Mouse (Mus musculus) hematopoietic stem cell, adult 5-6 weeks (primary cell): ENCODE measurements around the gene Gemin5. TPM values are rescaled to one million over a fixed set of nuclear protein-coding genes. Genes with fewer than 3 reads are reported as not detected.
A peak's percentile ranks its signal among the peaks of the same experiment; 100 is the strongest.
"Not testable (repeated sequence)": the region's sequence is repeated elsewhere in the genome, so short reads cannot be mapped to it uniquely, and the experiment has no call there.

Source experiments
- ATAC-seq, 2 experiments: fragments of 125-278 bp in 1 of 2; replicated peaks in 1 of 2; 2 replicates each; pipeline ENCODE4 v1.8.0; 2016 to 2017; ENCODE audit warnings: inconsistent platforms in 2 of 2, mild to moderate bottlenecking in 2 of 2, moderate number of reproducible peaks in 2 of 2, low read depth in 1 of 2, moderate TSS enrichment in 1 of 2; ENCODE audit not compliant: low FRiP score in 2 of 2, poor library complexity in 2 of 2, severe bottlenecking in 2 of 2, insufficient read depth in 1 of 2, low TSS enrichment in 1 of 2
- total RNA-seq: library from RNA; stranded (forward); fragments of 172-1452, 232-1000 nt; gene quantifications from 2 replicates; pipeline ENCODE4 v1.2.3, GENCODE M21; 2017

The Gemin5 gene
- total RNA-seq, 1 experiment from 2014 or later: 30.4 TPM

DNA sequence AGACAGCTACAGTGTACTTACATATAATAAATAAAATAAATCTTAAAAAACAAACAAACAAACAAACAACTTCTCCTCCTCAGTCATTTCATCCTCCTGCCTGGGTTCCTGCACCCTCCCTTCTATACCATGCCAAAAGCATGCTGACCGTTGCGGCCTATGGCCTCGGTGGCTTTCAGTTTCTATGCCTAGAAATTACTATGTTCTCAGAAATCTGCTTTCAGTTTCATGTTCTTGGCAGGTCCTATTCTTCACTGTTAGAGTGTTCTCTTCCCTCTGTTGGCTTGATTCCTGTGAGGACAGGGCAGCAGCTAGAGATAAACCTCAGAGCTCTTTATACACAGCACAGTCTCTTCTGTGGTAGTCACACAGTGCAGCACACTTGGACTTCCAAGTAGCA, 15.2 kb upstream of the Gemin5 start:
- peak; percentile 34 to 69; a peak in 3 of 4 replicates for ATAC-seq

- no peak for ATAC-seq
Measured at GRCm38 (mm10) chr11:58180756-58181155, 12.4 kb upstream of the Gemin5 start.

DNA sequence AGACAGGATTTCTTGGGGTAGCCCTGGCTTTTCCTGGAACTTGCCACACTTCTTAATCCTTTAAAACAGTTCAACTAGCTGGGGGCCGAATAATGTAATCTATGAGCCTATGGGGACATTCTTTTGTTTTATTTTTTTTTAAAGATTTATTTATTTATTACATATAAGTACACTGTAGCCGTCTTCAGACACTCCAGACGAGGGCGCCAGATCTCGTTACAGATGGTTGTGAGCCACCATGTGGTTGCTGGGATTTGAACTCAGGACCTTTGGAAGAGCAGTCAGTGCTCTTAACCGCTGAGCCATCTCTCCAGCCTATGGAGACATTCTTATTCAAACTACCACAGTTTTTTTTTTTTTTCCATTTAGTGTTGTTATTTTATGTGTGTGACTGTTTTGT, 11.6 kb upstream of the Gemin5 start:
- ATAC-seq: not testable (repeated sequence)

DNA sequence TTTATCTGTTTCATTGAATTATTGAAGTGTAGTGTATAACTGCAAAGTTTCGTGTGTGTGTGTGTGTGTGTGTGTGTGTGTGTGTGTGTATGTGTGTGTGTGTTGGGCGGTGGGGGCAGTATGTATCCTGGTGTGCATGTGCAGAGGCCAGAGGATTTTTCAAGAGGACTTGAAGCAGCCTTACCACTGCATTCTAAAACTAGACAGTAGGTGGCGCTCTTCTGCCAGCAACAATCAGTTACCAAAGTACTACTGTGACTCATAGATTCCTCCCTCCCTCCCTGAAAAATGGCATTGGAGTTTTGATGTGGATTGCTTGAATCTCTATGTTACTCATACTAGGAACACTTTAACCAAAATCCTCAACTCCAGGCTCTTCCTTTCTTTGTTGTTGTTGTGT, 11.2 kb upstream of the Gemin5 start:
- peak; percentile 70 to 84; a peak in 3 of 4 replicates for ATAC-seq

DNA sequence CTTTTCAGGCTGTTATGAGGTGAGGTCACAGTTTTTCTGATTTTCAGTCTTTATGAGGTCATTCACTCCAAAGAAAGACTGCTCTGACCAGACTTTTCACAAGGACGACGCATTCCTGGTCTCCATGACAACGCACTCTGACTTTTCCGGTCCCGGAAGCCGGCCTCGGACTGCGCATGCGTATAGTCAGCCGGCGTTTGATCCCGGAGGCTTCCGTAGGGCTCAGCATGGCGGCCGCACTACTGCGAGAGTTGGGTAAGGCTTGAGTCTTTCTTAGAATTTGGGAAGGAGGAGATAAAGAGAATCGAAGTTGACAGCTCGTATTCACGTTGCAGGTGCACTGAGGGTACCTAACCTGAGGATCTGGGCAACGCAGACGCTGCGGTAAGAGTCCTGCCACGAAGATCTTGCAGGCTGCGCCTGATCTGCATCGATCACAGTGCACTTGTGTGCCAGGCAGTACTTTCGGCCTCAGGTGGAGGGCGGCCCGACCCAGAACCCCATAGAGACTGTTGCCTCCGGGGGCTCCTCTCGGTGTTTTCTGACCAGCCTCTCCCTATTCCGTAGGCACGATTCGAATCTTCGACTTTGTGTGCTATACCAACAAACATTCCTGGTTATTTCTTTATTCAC, 3.2 kb upstream of the Gemin5 start, which contains the start of gene Mrpl22:
Gene Mrpl22, plus strand, starts transcription at position 203 of the 633 bp plus-strand sequence.
- peak; percentile 74 to 90 for ATAC-seq

GRCm38 (mm10) chr11:58169666-58170065, 1.3 kb upstream of the Gemin5 start:
- ATAC-seq: no peak

GRCm38 (mm10) chr11:58167822-58168166, 545 bp downstream of the Gemin5 start:
- ATAC-seq: peak in 1 of 2 experiments; percentile 15; a peak in 1 of 4 replicates

GRCm38 (mm10) chr11:58165072-58165471, 3.3 kb downstream of the Gemin5 start:
- no peak for ATAC-seq

DNA sequence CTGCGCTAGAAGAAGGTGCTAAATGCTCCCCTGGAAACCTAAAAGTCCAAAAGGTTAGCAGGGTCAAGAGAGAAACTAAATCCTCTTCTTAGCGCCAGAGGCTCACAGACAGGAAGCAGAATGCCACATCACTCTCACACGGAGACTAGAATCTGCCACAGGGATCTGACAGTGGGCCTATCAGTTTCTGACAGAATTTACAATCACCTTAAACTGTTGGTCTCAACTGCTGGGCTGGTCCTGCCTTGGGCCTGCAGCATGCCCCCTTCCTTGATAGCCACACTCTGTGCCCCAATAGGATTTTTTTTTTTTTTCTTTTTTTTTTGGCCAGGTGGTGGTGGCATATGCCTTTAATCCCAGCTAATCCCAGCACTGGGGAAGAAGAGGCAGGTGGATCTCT, 11.5 kb downstream of the Gemin5 start:
- ATAC-seq: no peak

DNA sequence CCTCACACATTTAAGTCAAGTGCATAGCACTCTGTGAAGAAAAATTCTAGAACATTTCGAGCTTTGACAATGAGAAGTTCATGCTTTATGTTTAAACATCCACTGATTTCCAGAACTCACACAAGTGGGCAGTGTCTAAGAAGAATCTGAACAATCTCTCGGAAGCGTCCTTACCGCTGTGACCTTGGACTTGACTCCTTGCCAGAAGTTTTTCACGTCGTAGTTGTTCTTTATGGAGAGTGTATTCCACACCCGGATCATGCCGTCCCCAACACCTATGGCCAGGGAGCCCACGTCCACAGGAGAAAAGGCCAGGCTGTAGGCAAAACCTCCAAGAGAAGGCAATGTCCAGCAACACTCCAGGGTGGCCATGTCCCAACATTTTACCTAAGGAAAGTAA, 12.9 kb downstream of the Gemin5 start:
- no peak for ATAC-seq

- ATAC-seq: no peak
Measured at GRCm38 (mm10) chr11:58146241-58146640, 22.1 kb downstream of the Gemin5 start.

- peak; percentile 32 to 51; a peak in 2 of 4 replicates for ATAC-seq
Measured at GRCm38 (mm10) chr11:58143704-58144426, 24.5 kb downstream of the Gemin5 start.

DNA sequence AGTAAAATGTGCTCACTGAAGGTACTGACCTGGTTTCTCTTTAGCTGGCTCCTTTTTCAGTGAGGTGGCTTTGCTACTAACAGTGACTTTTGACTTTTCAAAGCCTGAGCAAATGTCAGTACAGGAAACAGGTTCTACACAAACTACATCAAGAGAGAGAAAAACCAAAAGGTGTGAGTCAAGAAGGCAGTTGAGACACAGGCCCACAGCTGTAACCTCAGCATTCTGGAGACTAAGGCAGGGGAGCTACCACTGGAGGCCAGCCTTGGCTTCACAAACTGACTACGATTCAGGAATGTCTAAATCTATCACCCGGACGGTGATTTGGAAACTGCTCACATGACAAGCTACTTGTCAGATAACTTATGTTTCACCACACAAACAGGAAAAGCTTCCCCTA, 28.9 kb downstream of the Gemin5 start:
- no peak for ATAC-seq

- no peak for ATAC-seq
Measured at GRCm38 (mm10) chr11:58138821-58139220, 29.5 kb downstream of the Gemin5 start.

GRCm38 (mm10) chr11:58136677-58137076, 31.7 kb downstream of the Gemin5 start:
- no peak for ATAC-seq

DNA sequence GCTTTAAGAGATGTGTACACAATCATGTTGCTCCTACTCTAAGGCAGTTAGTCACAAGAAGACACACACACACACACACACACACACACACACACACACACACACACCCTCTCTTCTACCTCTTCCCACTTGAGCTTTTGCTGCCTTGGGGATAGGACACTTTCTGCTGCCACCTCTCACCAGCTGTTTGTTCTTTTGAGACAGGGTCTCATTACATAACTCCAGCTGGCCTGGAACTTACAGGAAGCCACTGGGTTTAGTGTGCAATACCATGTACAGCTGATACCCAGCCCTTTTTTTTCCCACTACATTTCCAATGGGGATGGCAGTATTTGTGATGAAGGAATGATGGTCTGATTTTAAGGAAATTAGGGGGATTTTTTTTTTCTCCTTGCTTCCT, 33.0 kb downstream of the Gemin5 start:
- no peak for ATAC-seq

- ATAC-seq: no peak; a peak in 1 of 4 replicates
Measured at GRCm38 (mm10) chr11:58134869-58135268, 33.5 kb downstream of the Gemin5 start.

GRCm38 (mm10) chr11:58132026-58132425, 36.3 kb downstream of the Gemin5 start:
- ATAC-seq: no peak
